Mouse (Mus musculus): ENCODE data around the gene Parvb.

GRCm38 (mm10) chr15:84263573-84263972 is 31.7 kb downstream of the Parvb start:
- no peak for TF ChIP-seq CTCF (conservative IDR thresholded peaks at IDR 0.05; ENCODE audit: low read length)
- no peak for TF ChIP-seq POU5F1 (IDR thresholded peaks at IDR 0.05; ENCODE audit: borderline replicate concordance, low read length)
- TF ChIP-seq NANOG (IDR thresholded peaks at IDR 0.05; ENCODE audit: borderline replicate concordance, low read length) = no peak
